18 mouse cellular contexts compared by ENCODE assay signal in genomic region chr10:94981466-94982138, GRCm38 (mm10). TPM values are rescaled to one million over a fixed set of nuclear protein-coding genes. Genes with fewer than 3 reads are reported as not detected.
A peak's percentile ranks its signal among the peaks of the same experiment; 100 is the strongest.
DNase-seq lines count a peak whose midpoint lies in the region; ATAC-seq lines count a peak whose summit lies in the region.
"Had no signal": no experiment of that assay in that cellular context is flagged by ENCODE, and none has a peak within 500 bp of the region (broad histone marks: within the 10 kb centered on the region; RNA-seq: fewer than 3 reads in every experiment).

No protein-coding gene starts in this region.

- 28% methylated on average over 12 of the region's 12 CpGs for WGBS in forebrain, embryonic 13.5 days
- 77% methylated on average over 12 of the region's 12 CpGs for WGBS in forebrain, embryonic 10.5 days
- 23% methylated on average over 12 of the region's 12 CpGs for WGBS in hindbrain, embryonic 13.5 days
- 60% methylated on average over 12 of the region's 12 CpGs for WGBS in hindbrain, embryonic 10.5 days
- WGBS in forebrain, embryonic 16.5 days = 13% methylated on average over 12 of the region's 12 CpGs
- WGBS in midbrain, embryonic 15.5 days = 12% methylated on average over 12 of the region's 12 CpGs

- no peak overlapping the region for H3K4me3 ChIP-seq in forebrain, embryonic 13.5 days
- no peak overlapping the region for H3K4me3 ChIP-seq in forebrain, embryonic 10.5 days
- peak overlapping the region; percentile 9; the same call in 1 of the 2 replicates for H3K4me3 ChIP-seq in hindbrain, embryonic 13.5 days
- no peak overlapping the region for H3K4me3 ChIP-seq in hindbrain, embryonic 10.5 days
- no peak overlapping the region for H3K4me3 ChIP-seq in forebrain, embryonic 16.5 days (replicated peaks; ENCODE audit: low read length)
- H3K4me3 ChIP-seq in midbrain, embryonic 15.5 days = no peak overlapping the region
- H3K4me3 ChIP-seq: limb, embryonic 15.5 days; liver, embryonic 15.5 days had no signal

- 0 out of 2 replicates have a peak overlapping the region, but pooled peaks have one; percentile 4 for H3K9ac ChIP-seq in forebrain, embryonic 13.5 days
- H3K9ac ChIP-seq in hindbrain, embryonic 13.5 days = peak overlapping the region; percentile 29; the same call in 1 of the 2 replicates
- H3K9ac ChIP-seq in forebrain, embryonic 16.5 days (replicated peaks; ENCODE audit: low read depth, low read length) = peak overlapping the region; percentile 17; the same call in 1 of the 2 replicates
- no peak overlapping the region for H3K9ac ChIP-seq in midbrain, embryonic 15.5 days
- H3K9ac ChIP-seq: limb, embryonic 15.5 days; liver, embryonic 15.5 days had no signal

- H3K9me3 ChIP-seq in forebrain, embryonic 13.5 days (replicated peaks) = peaks cover 5% of the 10 kb centered on the region; the same call in 1 of the 2 replicates
- peaks cover 17% of the 10 kb centered on the region; the same call in 1 of the 2 replicates for H3K9me3 ChIP-seq in forebrain, embryonic 10.5 days
- no peaks in the 10 kb centered on the region for H3K9me3 ChIP-seq in hindbrain, embryonic 13.5 days
- peaks cover 4% of the 10 kb centered on the region; the same call in 1 of the 2 replicates for H3K9me3 ChIP-seq in hindbrain, embryonic 10.5 days
- H3K9me3 ChIP-seq in forebrain, embryonic 16.5 days (ENCODE audit: control insufficient read depth, low read length) = no peaks in the 10 kb centered on the region
- H3K9me3 ChIP-seq in midbrain, embryonic 15.5 days = no peaks in the 10 kb centered on the region
- H3K9me3 ChIP-seq: limb, embryonic 15.5 days; liver, embryonic 15.5 days had no signal

- H3K4me1 ChIP-seq in forebrain, embryonic 13.5 days = peaks cover 27% of the 10 kb centered on the region
- H3K4me1 ChIP-seq in forebrain, embryonic 10.5 days = peaks cover 24% of the 10 kb centered on the region
- peaks cover 34% of the 10 kb centered on the region for H3K4me1 ChIP-seq in hindbrain, embryonic 13.5 days (replicated peaks)
- peaks cover 25% of the 10 kb centered on the region for H3K4me1 ChIP-seq in hindbrain, embryonic 10.5 days (replicated peaks)
- H3K4me1 ChIP-seq in forebrain, embryonic 16.5 days (replicated peaks; ENCODE audit: control insufficient read depth, insufficient read depth, low read length) = peaks cover 11% of the 10 kb centered on the region
- peaks cover 24% of the 10 kb centered on the region for H3K4me1 ChIP-seq in midbrain, embryonic 15.5 days
- H3K4me1 ChIP-seq: liver, embryonic 15.5 days had no signal

- no peaks in the 10 kb centered on the region for H3K36me3 ChIP-seq in forebrain, embryonic 13.5 days (ENCODE audit: poor library complexity, severe bottlenecking)
- no peaks in the 10 kb centered on the region for H3K36me3 ChIP-seq in forebrain, embryonic 10.5 days (replicated peaks)
- no peaks in the 10 kb centered on the region for H3K36me3 ChIP-seq in hindbrain, embryonic 13.5 days
- H3K36me3 ChIP-seq in hindbrain, embryonic 10.5 days = no peaks in the 10 kb centered on the region
- no peaks in the 10 kb centered on the region for H3K36me3 ChIP-seq in forebrain, embryonic 16.5 days (ENCODE audit: control insufficient read depth, insufficient read depth)
- H3K36me3 ChIP-seq in midbrain, embryonic 15.5 days (replicated peaks) = no peaks in the 10 kb centered on the region
- H3K36me3 ChIP-seq: limb, embryonic 15.5 days; liver, embryonic 15.5 days had no signal

- H3K4me2 ChIP-seq in forebrain, embryonic 13.5 days = peak overlapping the region; percentile 28
- peak overlapping the region; percentile 29 for H3K4me2 ChIP-seq in hindbrain, embryonic 13.5 days
- peak overlapping the region; percentile 27 for H3K4me2 ChIP-seq in forebrain, embryonic 16.5 days (ENCODE audit: low read length)
- peak overlapping the region; percentile 37 for H3K4me2 ChIP-seq in midbrain, embryonic 15.5 days
- H3K4me2 ChIP-seq: limb, embryonic 15.5 days; liver, embryonic 15.5 days had no signal

- H3K27me3 ChIP-seq in forebrain, embryonic 13.5 days = 0 out of 2 replicates have a peak, but pooled peaks cover under 1% of the 10 kb centered on the region
- H3K27me3 ChIP-seq in forebrain, embryonic 10.5 days (ENCODE audit: poor library complexity, severe bottlenecking) = no peaks in the 10 kb centered on the region
- H3K27me3 ChIP-seq in hindbrain, embryonic 13.5 days = no peaks in the 10 kb centered on the region
- no peaks in the 10 kb centered on the region for H3K27me3 ChIP-seq in hindbrain, embryonic 10.5 days (ENCODE audit: insufficient read depth, poor library complexity, severe bottlenecking)
- H3K27me3 ChIP-seq in forebrain, embryonic 16.5 days (replicated peaks; ENCODE audit: control insufficient read depth, insufficient read depth, low read length) = no peaks in the 10 kb centered on the region
- no peaks in the 10 kb centered on the region for H3K27me3 ChIP-seq in midbrain, embryonic 15.5 days (replicated peaks)
- H3K27me3 ChIP-seq: limb, embryonic 15.5 days; liver, embryonic 15.5 days; Patski had no signal

- no peak for ATAC-seq in forebrain, embryonic 13.5 days
- ATAC-seq in hindbrain, embryonic 13.5 days (ENCODE audit: low FRiP score) = no peak
- peak; percentile 19; the same call in 1 of the 2 replicates for ATAC-seq in forebrain, embryonic 16.5 days
- ATAC-seq in midbrain, embryonic 15.5 days (replicated peaks) = peak; percentile 79
- ATAC-seq: CD4-positive, CD25-positive, alpha-beta regulatory T cell, adult 4 months; lung, postnatal 0 days; Patski had no signal

- H3K27ac ChIP-seq in forebrain, embryonic 13.5 days = no peak overlapping the region
- H3K27ac ChIP-seq in forebrain, embryonic 10.5 days = no peak overlapping the region
- H3K27ac ChIP-seq in hindbrain, embryonic 13.5 days = peak overlapping the region; percentile 70
- no peak overlapping the region for H3K27ac ChIP-seq in hindbrain, embryonic 10.5 days
- no peak overlapping the region for H3K27ac ChIP-seq in forebrain, embryonic 16.5 days (ENCODE audit: low read length)
- H3K27ac ChIP-seq in midbrain, embryonic 15.5 days = peak overlapping the region; percentile 56
- H3K27ac ChIP-seq: kidney, postnatal 0 days; limb, embryonic 15.5 days; liver, embryonic 15.5 days had no signal

- DNase-seq in forebrain, embryonic 10.5 days (ENCODE audit: extremely low spot score, low spot score) = no peak
- DNase-seq in hindbrain, embryonic 10.5 days (ENCODE audit: low spot score) = no peak
- no peak for DNase-seq in spleen, postnatal 4 days (ENCODE audit: low spot score in 2 of 2)
- no peak for DNase-seq in layer of hippocampus, postnatal 25 days (ENCODE audit: extremely low spot score in 1 of 2, low spot score in 1 of 2)
- DNase-seq: adrenal gland, adult 8-10 months; cerebellum, adult 9-11 months; kidney, adult 18-20 months; layer of hippocampus, postnatal 36 days had no signal

RNA-seq across cellular contexts. Expression of gene Plxnc1, which starts 37.0 kb away (rescaled TPM):
- 7.2 and 8.3 TPM in 2 replicates for polyA plus RNA-seq in forebrain, embryonic 13.5 days (2015; fragmentation: Nextera tagmentation; extraction: Ambion mirVana)
- polyA plus RNA-seq in forebrain, embryonic 10.5 days (2016; fragmentation: Nextera tagmentation; extraction: Ambion mirVana) = 1.8 and 2.1 TPM in 2 replicates
- 6.8 and 7.3 TPM in 2 replicates for polyA plus RNA-seq in hindbrain, embryonic 13.5 days (2015; fragmentation: Nextera tagmentation; extraction: Ambion mirVana)
- polyA plus RNA-seq in hindbrain, embryonic 10.5 days (2016; fragmentation: Nextera tagmentation; extraction: Ambion mirVana) = 1.5 TPM in 2 replicates
- 9.5 and 11.1 TPM in 2 replicates for polyA plus RNA-seq in forebrain, embryonic 16.5 days (2015; fragmentation: Nextera tagmentation; extraction: Ambion mirVana)
- 17.8 and 18.2 TPM in 2 replicates for polyA plus RNA-seq in midbrain, embryonic 15.5 days (2015; fragmentation: Nextera tagmentation; extraction: Ambion mirVana)
- 10 to 100 TPM; 29.3 to 32.1 TPM for total RNA-seq in layer of hippocampus, postnatal 25 days (2021)

Comparison
In these comparisons a context has a peak if more than half of its experiments do, and no peak if none do; other contexts are left out.
1. ATAC-seq: peak in forebrain, embryonic 16.5 days (single experiment) and midbrain, embryonic 15.5 days (single experiment); none in forebrain, embryonic 13.5 days (single experiment) and hindbrain, embryonic 13.5 days (single experiment).
2. H3K27ac ChIP-seq: peak in hindbrain, embryonic 13.5 days (single experiment) and midbrain, embryonic 15.5 days (single experiment); none in forebrain, embryonic 13.5 days (single experiment), forebrain, embryonic 10.5 days (single experiment), hindbrain, embryonic 10.5 days (single experiment) and forebrain, embryonic 16.5 days (single experiment).
3. Peak in every context shown above with its lines, with median percentiles within 50 percentile points of each other: H3K4me2 ChIP-seq.